Mouse (Mus musculus) limb, embryonic 12.5 days (tissue): Measurements from ENCODE around the gene Camsap1. TPM values are rescaled to one million over a fixed set of nuclear protein-coding genes. Genes with fewer than 3 reads are reported as not detected.

Experiments used
- ATAC-seq: fragments of 200-750 bp; cut with Nextera tagmentation; 2 replicates; pipeline ENCODE4 v1.8.0; 2017; ENCODE audit warnings: low read depth, moderate TSS enrichment; ENCODE audit not compliant: insufficient number of reproducible peaks, insufficient read depth, low FRiP score, low TSS enrichment
- H3K27ac ChIP-seq: fragments of 300-500 bp; sonication (generic); 2 replicates; pipeline ENCODE4 v1.5.1; 2016; ENCODE audit warnings: mild to moderate bottlenecking, moderate library complexity
- H3K27me3 ChIP-seq: fragments of 300-500 bp; sonication (generic); 2 replicates; pipeline ENCODE4 v1.6.1; 2016; ENCODE audit warnings: mild to moderate bottlenecking, moderate library complexity
- H3K36me3 ChIP-seq: fragments of 300-500 bp; sonication (generic); 2 replicates; pipeline ENCODE4 v1.6.1; 2016; ENCODE audit warnings: mild to moderate bottlenecking, moderate library complexity
- H3K4me1 ChIP-seq: fragments of 300-500 bp; sonication (generic); replicated peaks from 2 replicates; pipeline ENCODE4 v1.6.1; 2016
- H3K4me2 ChIP-seq: fragments of 300-500 bp; sonication (generic); 2 replicates; pipeline ENCODE4 v1.6.1; 2016; ENCODE audit warnings: mild to moderate bottlenecking, moderate library complexity
- H3K4me3 ChIP-seq: fragments of 300-500 bp; sonication (generic); replicated peaks from 2 replicates; pipeline ENCODE4 v1.5.1; 2016; ENCODE audit warnings: mild to moderate bottlenecking
- H3K9ac ChIP-seq: fragments of 300-500 bp; sonication (generic); replicated peaks from 2 replicates; pipeline ENCODE4 v1.6.1; 2016; ENCODE audit warnings: mild to moderate bottlenecking, moderate library complexity
- H3K9me3 ChIP-seq: fragments of 300-500 bp; sonication (generic); 2 replicates; pipeline ENCODE4 v1.6.1; 2016; ENCODE audit warnings: mild to moderate bottlenecking, moderate library complexity
- WGBS: fragments of 180-500 bp; shearing (Covaris S2); methylation state at CpG from one replicate; pipeline ENCODE4 v1.1.7; 2016; 5-methylcytosine and 5-hydroxymethylcytosine counted together
- polyA plus RNA-seq: library from polyadenylated mRNA; unstranded; fragments of >200 nt; fragmentation: Nextera tagmentation; extraction: Ambion mirVana; gene quantifications from 2 replicates; pipeline ENCODE4 v1.2.1, GENCODE M21; 2016

Camsap1 gene
- polyA plus RNA-seq, 1 experiment from 2014 or later: 44.9 TPM

DNA sequence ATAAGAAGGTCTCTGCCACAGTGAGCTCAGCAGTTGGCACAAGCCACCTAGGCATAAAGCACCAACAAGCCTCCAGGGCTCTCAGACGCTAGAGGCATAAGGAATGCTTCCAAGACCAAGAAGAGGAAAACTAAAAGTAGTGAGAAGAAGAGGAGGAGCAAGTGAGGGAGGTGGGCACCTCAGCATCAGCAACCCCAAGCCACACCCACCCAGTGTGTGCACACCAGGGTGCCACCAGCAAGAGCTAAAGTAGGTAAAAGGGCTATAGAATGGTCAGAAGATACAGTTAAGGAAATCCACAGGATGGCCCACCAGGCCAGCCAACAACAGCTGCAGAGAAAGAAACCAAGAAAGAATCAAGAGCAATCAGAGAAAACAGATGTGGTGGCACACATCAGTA is 28.3 kb upstream of the Camsap1 start:
- H3K9ac ChIP-seq: no peak overlapping the region
- H3K36me3 ChIP-seq: peaks cover 98% of the 10 kb centered on the region
- H3K4me1 ChIP-seq: no peaks in the 10 kb centered on the region
- H3K27ac ChIP-seq: no peak overlapping the region
- H3K4me2 ChIP-seq: no peak overlapping the region
- 84% methylated on average over 1 of the region's 1 CpGs for WGBS
- H3K4me3 ChIP-seq: no peak overlapping the region
- H3K9me3 ChIP-seq: no peaks in the 10 kb centered on the region
- H3K27me3 ChIP-seq: no peaks in the 10 kb centered on the region
- ATAC-seq: no peak

DNA sequence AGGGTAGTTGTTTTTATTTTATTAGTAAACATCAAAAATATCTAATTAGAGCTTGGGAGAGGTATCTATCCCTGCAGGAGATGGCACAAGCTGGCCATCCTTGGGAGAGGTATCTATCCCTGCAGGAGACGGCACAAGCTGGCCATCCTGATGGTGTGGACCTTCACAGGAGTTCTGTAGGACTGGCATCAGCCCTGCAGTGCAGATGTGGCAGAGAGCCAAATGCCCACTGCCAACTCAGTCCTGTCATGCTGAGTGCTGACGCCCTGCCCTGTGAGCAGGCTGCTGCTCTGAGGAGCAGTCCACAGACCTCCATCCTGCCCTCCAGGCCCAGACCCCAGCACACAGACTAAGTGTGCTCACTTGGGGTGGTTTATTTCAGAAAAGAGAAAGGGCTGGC is 18.9 kb upstream of the Camsap1 start:
- Histone ChIP-seq H3K27ac (no peak overlapping the region), H3K36me3 (peaks cover 88% of the 10 kb centered on the region), H3K4me1 (no peaks in the 10 kb centered on the region), H3K9ac (no peak overlapping the region), H3K9me3 (no peaks in the 10 kb centered on the region), H3K4me3 (no peak overlapping the region), H3K27me3 (no peaks in the 10 kb centered on the region), H3K4me2 (no peak overlapping the region)
- 95% methylated on average over 2 of the region's 2 CpGs for WGBS
- no peak for ATAC-seq

DNA sequence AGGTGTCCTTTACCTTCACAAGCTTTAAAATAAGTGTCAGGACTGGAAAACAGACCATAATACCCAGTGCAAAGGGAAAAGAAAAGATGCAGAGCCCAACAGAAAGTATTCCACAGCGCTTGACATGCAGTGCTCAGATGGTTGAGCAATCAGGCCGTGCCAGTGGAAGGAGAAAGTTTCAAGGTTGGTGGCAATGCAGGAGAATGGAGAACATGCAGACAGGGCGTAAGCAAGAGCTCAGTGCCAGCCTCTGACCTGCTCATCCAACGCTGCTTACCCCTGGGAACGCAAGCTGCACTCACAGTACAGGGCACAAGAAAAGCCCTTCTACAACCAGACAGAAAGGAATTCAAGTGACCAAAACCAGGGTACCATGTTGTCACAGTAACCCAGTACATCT is 18.1 kb upstream of the Camsap1 start:
- H3K4me3 ChIP-seq: no peak overlapping the region
- peaks cover 83% of the 10 kb centered on the region for H3K36me3 ChIP-seq
- no peak overlapping the region for H3K9ac ChIP-seq
- no peaks in the 10 kb centered on the region for H3K9me3 ChIP-seq
- no peak overlapping the region for H3K27ac ChIP-seq
- no peak overlapping the region for H3K4me2 ChIP-seq
- H3K4me1 ChIP-seq: no peaks in the 10 kb centered on the region
- WGBS: 90% methylated on average over 5 of the region's 5 CpGs
- H3K27me3 ChIP-seq: no peaks in the 10 kb centered on the region
- ATAC-seq: no peak

DNA sequence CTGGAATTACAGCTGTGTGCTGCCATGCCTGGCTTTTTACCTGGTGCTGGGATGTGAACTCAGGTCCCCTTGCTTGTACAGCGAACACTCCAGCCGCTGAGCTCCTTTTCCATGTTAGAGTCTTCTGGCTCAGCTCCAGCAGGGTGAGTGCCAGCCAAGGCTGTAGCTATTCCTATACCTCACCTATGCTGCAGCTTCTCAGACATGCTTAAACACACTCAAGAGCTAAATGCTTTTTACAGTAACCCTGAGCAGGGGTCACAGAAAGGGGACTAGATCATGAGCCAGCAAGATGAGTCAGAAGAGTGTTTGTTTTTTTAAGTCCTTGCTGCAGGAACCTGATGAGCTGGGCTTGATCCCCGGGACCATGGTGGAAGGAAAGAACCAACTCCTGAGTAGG is 14.6 kb upstream of the Camsap1 start:
- Histone ChIP-seq H3K9ac (no peak overlapping the region), H3K4me3 (no peak overlapping the region), H3K36me3 (peaks cover 55% of the 10 kb centered on the region), H3K4me2 (no peak overlapping the region), H3K4me1 (no peaks in the 10 kb centered on the region), H3K27me3 (no peaks in the 10 kb centered on the region), H3K9me3 (no peaks in the 10 kb centered on the region), H3K27ac (no peak overlapping the region)
- 92% methylated on average over 3 of the region's 3 CpGs for WGBS
- ATAC-seq: no peak

DNA sequence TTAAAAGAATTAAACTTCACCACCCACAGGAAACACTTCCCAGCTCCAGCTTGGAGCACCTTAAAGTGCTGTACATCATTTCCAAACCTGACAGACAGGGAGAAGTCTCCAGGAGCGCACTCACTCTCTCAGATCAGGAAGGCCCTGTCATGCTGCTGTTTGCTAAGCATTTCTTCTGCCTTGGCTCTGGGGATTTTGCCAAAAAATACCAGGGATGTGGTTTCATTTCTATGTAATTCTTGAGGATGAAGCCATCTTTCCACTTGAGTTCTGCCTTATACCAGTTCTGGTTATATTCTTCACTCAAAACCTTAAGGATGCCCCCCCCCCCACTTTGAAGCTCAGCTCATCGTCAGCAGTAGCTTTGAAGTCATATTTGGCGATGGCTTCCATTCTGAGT is 11.7 kb upstream of the Camsap1 start:
- H3K4me3 ChIP-seq: no peak overlapping the region
- H3K4me1 ChIP-seq: no peaks in the 10 kb centered on the region
- no peak for ATAC-seq
- H3K9me3 ChIP-seq: no peaks in the 10 kb centered on the region
- no peak overlapping the region for H3K4me2 ChIP-seq
- no peak overlapping the region for H3K9ac ChIP-seq
- H3K36me3 ChIP-seq: peaks cover 31% of the 10 kb centered on the region
- H3K27me3 ChIP-seq: no peaks in the 10 kb centered on the region
- H3K27ac ChIP-seq: no peak overlapping the region
- 82% methylated on average over 3 of the region's 3 CpGs for WGBS

DNA sequence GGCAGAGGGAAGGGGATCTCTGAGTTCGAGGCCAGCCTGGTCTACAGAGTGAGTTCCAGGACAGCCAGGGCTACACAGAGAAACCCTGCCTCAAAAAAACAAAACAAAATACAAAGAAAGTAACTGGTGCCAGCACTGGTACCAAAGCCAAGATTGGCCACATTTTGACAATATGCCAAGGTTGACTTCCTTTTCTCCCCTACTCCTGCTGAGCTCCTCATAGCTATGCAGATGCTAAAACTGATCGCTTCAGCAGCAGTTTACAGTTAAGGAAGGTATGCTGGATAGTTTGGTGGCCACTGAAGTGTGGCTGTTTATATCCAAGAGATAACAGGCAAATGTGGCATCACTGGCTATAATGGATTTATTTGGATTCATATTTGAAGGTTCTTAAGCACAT is 9.2 kb upstream of the Camsap1 start:
- ATAC-seq: no peak
- Histone ChIP-seq H3K9me3 (no peaks in the 10 kb centered on the region), H3K4me1 (no peaks in the 10 kb centered on the region), H3K4me3 (no peak overlapping the region), H3K36me3 (peaks cover 6% of the 10 kb centered on the region), H3K27ac (no peak overlapping the region), H3K27me3 (no peaks in the 10 kb centered on the region), H3K9ac (no peak overlapping the region), H3K4me2 (no peak overlapping the region)
- 73% methylated on average over 2 of the region's 2 CpGs for WGBS

DNA sequence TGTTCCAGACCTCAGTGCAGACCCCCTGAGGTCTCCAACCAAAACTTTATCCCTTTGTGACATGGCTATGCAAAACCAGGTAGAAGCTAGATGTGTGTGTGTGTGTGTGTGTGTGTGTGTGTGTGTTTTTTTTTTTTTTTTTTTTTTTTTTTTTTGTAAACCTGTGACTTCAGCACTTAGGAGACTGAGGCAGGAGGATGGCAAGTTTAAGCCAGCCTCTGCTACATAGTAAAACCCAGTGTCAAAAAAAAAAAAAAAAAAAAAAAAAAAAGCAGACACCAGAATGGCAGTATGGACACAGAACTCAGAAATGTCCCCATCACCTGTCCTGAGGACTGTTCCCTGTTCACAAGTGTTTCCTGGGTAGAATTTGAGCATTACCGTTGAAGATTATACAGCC is 6.6 kb upstream of the Camsap1 start:
- Histone ChIP-seq H3K4me3 (no peak overlapping the region), H3K9me3 (no peaks in the 10 kb centered on the region), H3K27ac (no peak overlapping the region), H3K4me2 (no peak overlapping the region), H3K27me3 (no peaks in the 10 kb centered on the region; the same call in 1 of the 2 replicates), H3K4me1 (no peaks in the 10 kb centered on the region), H3K9ac (no peak overlapping the region), H3K36me3 (no peaks in the 10 kb centered on the region)
- no peak for ATAC-seq
- WGBS: 88% methylated on average over 1 of the region's 1 CpGs

DNA sequence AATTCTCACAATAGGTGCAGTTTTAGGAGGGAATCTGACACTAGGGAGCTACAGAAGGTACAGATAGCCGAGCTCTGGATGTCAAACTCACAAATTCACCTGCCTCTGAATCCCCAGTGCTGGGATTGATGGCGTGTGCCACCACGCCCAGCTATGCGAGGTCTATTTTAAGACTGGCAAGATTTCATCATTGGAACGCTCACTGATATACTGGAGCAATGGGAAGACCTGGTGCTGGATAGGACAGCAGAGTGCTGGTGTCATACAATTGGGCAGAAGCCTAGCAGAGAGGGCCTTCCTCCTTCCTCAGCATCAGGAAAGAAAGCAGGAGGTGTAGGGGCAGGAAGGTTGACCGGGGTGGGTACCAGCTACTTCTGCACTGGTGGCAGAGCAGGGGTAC is 4.7 kb upstream of the Camsap1 start:
- no peak for ATAC-seq
- Histone ChIP-seq H3K4me3 (no peak overlapping the region), H3K27me3 (peaks cover 2% of the 10 kb centered on the region; the same call in 1 of the 2 replicates), H3K9me3 (no peaks in the 10 kb centered on the region), H3K27ac (no peak overlapping the region), H3K4me2 (no peak overlapping the region), H3K9ac (no peak overlapping the region), H3K36me3 (no peaks in the 10 kb centered on the region), H3K4me1 (0 out of 2 replicates have a peak, but pooled peaks cover 3% of the 10 kb centered on the region)
- 89% methylated on average over 6 of the region's 6 CpGs for WGBS

DNA sequence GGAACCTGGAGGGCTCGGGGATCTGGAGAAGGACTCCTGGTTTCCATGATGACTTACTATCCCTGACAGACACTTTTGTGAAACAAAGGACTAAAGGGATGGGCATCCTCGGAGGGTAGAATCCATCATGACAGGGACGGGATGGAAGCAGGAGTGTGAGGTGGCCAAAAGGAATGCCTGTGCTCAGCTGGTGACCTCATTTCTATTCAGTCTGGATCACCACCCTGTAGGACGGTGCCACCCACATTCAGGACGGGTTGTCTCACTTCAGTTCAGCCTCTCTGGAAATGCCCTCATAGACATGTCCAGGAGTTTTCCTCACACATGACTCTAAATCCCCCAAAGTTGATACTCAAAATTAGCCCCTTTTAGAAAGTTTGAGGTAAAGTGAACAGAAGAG is 3.5 kb upstream of the Camsap1 start:
- Histone ChIP-seq H3K27me3 (peaks cover 2% of the 10 kb centered on the region; the same call in 1 of the 2 replicates), H3K4me2 (no peak overlapping the region), H3K27ac (no peak overlapping the region), H3K9me3 (no peaks in the 10 kb centered on the region), H3K4me3 (no peak overlapping the region), H3K36me3 (no peaks in the 10 kb centered on the region), H3K9ac (no peak overlapping the region), H3K4me1 (peaks cover 8% of the 10 kb centered on the region)
- WGBS: 71% methylated on average over 5 of the region's 5 CpGs
- ATAC-seq: no peak

DNA sequence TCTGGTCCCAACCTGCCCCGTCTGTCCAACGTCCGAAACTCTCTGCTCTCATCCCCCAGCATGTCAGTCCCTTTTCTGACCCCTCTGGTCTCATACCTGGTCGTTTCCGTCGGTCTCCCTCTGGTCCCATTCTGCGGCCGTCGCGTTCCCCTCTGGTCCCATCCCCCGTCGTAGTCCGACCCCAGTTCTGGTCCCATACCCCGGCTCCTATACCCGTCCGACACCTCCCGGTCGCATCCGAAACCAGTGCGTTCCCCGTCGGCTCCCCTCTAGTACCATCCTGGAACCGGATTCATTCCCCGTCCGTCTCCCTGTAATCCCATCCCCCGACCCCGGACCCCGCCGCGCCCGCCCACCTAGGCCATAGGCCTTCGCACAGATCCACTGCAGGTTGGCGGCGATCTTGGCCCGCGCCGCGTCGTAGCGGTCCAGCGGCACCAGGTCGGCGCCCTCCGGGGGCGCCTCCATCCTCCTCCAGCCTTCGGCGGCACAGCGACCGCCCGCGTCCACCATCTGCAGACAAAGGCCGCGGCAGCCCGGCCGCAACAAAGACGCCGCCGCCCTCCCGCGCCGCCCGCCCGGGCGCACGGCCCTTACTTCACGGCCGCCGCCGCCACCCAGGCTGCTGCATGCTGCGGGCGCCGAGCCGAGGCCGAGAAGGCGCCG is 523 bp downstream of the Camsap1 start:
- Histone ChIP-seq H3K36me3 (peaks cover 17% of the 10 kb centered on the region), H3K27me3 (peaks cover 2% of the 10 kb centered on the region; the same call in 1 of the 2 replicates), H3K4me1 (peaks cover 33% of the 10 kb centered on the region), H3K9me3 (no peaks in the 10 kb centered on the region), H3K9ac (peak overlapping the region; percentile 98), H3K27ac (peak overlapping the region; percentile 88), H3K4me2 (peak overlapping the region; percentile 95), H3K4me3 (peak overlapping the region; percentile 96)
- peak; percentile 4 for ATAC-seq
- WGBS: 1% methylated on average over 75 of the region's 76 CpGs

DNA sequence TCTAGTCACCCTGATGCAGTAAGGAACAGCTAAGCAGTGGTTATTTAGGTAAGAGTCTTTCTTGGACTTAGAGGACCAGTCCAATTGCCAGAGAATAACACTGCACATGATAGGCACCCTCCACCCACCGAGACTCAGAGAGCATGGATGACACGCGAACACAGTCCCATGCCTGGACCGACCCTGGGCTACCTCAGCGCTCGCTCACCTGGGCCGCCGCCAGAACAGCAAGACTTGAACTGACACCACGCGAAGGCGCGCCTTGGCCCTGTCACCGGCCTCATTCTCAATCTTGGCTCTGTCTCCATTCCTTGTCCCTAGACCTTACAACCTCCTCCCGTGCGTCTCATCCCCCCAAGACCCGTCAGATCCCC is 1.0 kb downstream of the Camsap1 start:
- 1% methylated on average over 16 of the region's 16 CpGs for WGBS
- Histone ChIP-seq H3K4me2 (peak overlapping the region; percentile 95), H3K4me1 (peaks cover 33% of the 10 kb centered on the region), H3K27ac (no peak overlapping the region; the same call in 1 of the 2 replicates), H3K4me3 (peak overlapping the region; percentile 96), H3K9me3 (no peaks in the 10 kb centered on the region), H3K9ac (peak overlapping the region; percentile 98), H3K36me3 (peaks cover 17% of the 10 kb centered on the region), H3K27me3 (peaks cover 2% of the 10 kb centered on the region; the same call in 1 of the 2 replicates)
- no peak for ATAC-seq

DNA sequence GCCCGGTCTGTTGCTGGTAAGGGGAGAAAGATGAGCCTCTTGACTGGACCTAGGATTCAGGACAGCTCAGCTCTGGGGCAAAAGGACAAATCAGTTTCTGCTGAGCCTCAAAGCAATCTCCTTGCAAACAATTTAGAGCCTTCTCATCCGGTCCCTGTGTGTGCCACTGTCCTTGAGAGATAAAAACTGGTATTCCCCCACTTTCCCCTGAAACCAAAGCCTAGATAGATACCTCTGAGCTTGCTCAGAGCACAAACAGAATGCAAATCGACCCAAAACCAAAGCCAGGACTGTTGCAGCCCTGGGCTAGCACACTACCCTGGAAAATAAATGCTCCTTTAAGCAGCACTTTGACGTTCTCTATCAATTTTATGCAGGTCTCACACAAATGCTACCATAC is 4.1 kb downstream of the Camsap1 start:
- H3K27ac ChIP-seq: no peak overlapping the region
- ATAC-seq: no peak
- H3K36me3 ChIP-seq: peaks cover 18% of the 10 kb centered on the region
- WGBS: 85% methylated on average over 4 of the region's 4 CpGs
- no peaks in the 10 kb centered on the region for H3K27me3 ChIP-seq
- no peaks in the 10 kb centered on the region for H3K9me3 ChIP-seq
- H3K9ac ChIP-seq: no peak overlapping the region
- H3K4me1 ChIP-seq: peaks cover 30% of the 10 kb centered on the region
- no peak overlapping the region for H3K4me3 ChIP-seq
- H3K4me2 ChIP-seq: no peak overlapping the region
